Mouse (Mus musculus) embryonic stem cell, embryonic (primary cell): Measurements from ENCODE around the gene Btbd3.

Experiments used
- CTCF ChIA-PET, 4 experiments: fragments of 300-600 bp in 2 of 4; fragments of 350-600 bp in 2 of 4; sonication (Branson Sonifier 250); formaldehyde crosslinking; loops; one replicate each; lab custom pipeline; 2022; ENCODE audit warnings: inconsistent platforms in 2 of 4; lab: Charles Lee
- POLR2A ChIA-PET, 4 experiments: fragments of 300-600 bp in 2 of 4; fragments of 350-600 bp in 2 of 4; sonication (Branson Sonifier 250); formaldehyde crosslinking; loops; one replicate each; lab custom pipeline; 2022; ENCODE audit warnings: antibody characterized with exemption in 4 of 4, inconsistent platforms in 1 of 4; lab: Charles Lee

Btbd3 gene

DNA sequence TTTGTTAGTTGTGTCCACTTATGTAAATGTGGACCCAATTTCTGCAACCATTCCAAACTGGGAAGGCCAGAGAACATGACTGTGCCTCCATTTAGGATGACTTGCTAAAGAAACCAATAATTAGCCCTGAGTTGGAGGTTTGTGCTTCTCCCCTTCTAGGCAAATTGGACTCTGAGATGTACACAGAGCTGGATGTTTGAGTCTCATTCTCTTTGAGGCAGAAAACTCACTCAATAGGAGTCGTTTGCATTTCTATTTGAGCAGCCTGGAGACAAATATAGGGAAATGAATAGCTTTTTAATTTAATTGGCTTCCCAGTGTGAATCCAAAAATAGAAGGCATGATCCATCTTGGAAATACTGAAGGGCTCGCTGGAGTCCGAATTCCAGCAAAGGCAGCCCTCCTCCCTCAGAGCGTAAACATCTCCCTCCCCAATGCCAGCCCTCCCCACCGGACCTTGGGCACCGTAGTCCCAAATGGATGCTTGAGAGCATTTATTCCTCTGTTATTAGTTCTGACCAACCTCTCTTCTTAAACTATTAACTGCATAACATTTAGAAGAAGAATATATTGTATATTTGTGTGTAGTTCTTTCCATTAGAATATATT is 81.6 kb downstream of the Btbd3 start:
- POLR2A ChIA-PET: interaction anchor here in 1 of 4 experiments (0.7 kb wide), 1 partner anchor 1426 kb away, joined by 4 read pairs; no protein-coding TSS in a partner anchor
- CTCF ChIA-PET: interaction anchor here in 1 of 4 experiments (0.6 kb wide), 1 partner anchor 556 kb away, joined by 3 read pairs; no protein-coding TSS in a partner anchor

DNA sequence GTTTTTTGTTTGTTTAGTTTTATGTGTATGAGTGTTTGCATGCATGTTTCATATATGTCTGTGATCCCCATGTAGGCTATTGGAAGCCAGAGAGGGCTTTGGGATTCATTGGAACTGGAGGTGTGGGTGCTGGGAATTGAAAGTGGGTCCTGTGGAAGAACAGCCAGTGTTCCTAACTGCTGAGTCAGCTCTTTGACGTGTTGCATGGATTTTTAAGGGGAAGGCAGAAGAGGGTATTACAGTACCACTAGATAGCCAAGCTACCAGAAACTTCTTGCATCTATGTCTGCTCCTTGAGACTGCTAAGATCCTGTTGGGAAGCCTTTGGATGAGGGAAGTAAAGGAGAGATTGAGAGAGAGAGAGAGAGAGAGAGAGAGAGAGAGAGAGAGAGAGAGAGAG is 82.2 kb downstream of the Btbd3 start:
- ChIA-PET POLR2A (interaction anchor here in 1 of 4 experiments (0.7 kb wide), 1 partner anchor 1426 kb away, joined by 4 read pairs; no protein-coding TSS in a partner anchor), CTCF (interaction anchor here in 1 of 4 experiments (0.6 kb wide), 1 partner anchor 555 kb away, joined by 3 read pairs; no protein-coding TSS in a partner anchor)

DNA sequence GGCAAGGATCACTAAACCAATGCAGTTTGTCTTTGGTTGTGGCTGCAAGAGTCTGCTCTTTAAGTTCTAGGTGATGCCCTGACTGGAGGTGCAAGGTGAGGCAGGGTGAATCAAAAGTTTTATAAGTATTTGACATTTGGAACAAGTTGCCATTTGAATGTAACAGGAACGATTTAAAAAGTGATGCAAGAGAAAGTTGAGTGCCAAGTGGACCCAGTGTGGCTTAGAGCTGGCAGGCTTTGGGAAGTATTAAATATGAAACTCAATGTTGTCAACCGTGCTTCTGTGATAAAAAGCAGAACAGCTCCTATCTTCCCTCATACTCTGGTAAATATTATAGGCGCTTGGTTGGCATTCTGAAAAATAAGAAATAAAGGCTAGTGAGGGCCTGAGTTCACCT is 99.0 kb downstream of the Btbd3 start:
- POLR2A ChIA-PET: no interaction called here
- CTCF ChIA-PET: no interaction called here

DNA sequence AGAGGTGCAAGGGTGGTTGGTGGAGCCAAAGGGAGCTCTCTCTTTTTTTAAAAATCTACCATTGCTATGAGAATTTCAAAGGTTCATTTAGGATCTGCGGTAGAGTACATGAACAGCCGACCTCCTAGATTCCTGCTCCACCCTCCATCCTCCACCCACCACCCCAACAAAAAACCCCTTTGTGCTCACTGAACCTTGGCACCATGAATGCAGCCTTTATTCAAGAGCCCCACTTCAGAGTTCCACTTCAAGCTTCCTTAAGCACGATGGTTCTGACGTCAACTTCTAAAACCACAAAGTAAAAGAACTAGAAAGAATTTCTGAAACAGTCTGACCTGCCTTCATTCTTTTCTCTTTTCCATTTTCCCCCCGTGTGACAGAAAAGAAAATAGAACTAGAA is 106.1 kb downstream of the Btbd3 start:
- ChIA-PET POLR2A (no interaction called here), CTCF (no interaction called here)

DNA sequence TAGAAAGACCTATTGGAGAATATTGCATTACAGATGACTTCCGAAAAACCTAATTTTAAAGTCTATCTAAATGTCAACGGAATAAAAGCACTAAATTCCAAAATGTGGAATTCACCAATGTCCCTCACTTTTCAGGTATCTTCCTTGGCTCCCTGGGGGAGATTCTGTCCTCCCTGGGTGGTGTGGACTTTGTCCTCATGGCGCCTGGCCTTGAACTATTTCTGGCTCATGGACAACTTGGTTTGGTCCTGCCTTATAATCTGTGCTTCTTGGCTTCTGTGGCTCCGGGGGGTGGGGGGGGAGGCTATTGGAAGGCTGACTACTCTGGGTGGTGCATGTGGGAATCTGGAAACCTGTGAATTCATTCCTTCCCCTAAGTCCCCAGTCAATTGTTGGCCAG is 109.0 kb downstream of the Btbd3 start:
- ChIA-PET POLR2A (no interaction called here), CTCF (no interaction called here)

DNA sequence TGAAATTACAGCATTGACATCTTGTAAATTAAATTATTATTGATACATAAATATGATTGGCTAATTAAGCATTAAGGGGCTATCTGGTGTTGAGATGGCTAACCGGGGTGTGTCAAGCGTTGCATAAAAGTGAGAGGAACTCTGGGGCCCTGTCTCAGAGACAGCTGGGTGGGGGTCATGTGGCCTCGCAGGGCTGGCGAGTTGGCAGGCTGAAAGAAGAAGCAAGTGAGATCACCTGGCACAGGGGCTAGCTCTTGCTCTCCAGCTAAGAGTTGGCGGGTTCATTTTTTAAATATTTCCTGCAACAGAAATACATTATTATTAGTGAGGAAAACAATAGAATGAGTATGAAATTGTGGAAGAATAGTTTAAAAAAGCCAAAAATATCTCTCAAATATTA is 118.2 kb downstream of the Btbd3 start:
- CTCF ChIA-PET: no interaction called here
- POLR2A ChIA-PET: no interaction called here

DNA sequence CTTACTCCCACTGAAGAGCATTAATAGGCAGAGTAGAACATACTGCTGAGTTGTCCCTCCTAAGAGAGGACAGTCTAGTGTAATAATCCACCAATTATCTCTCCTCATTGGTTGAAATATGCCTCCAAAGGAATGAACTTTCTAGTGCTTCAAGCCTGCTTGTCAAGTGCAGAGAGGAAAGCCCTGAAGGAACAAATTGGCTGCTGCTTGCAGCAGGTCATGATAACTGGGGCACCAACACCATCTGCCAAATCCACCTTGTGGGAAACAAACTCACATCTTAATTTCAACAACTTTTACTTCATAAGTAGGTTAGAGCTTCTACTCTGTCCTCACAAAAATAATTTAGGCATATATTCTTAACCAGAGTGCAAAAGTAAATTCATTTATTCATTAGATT is 122.5 kb downstream of the Btbd3 start:
- POLR2A ChIA-PET: no interaction called here
- CTCF ChIA-PET: no interaction called here

DNA sequence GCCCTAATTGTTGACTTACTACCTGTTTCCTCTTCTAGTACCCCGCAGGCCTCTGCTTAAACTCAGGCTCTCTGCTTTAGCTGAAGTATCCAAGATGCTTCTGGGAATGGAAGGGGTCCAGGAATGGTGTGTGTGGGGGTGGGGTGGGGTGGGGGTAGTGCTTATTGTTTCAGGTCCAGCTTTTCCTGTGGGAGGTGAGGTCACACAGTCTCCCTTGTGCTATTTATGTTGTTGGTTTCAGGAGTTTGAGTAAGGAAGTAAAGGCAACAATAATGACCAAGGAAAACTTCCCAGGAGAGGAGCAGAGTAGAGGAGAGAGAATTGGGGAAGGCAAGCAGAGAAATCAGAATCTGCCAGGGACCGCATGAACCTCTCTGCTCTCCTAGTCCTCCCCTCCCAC is 128.4 kb downstream of the Btbd3 start:
- POLR2A ChIA-PET: interaction anchor here in 1 of 4 experiments (0.6 kb wide), 1 partner anchor 65 kb away, joined by 3 read pairs; no protein-coding TSS in a partner anchor
- CTCF ChIA-PET: no interaction called here

DNA sequence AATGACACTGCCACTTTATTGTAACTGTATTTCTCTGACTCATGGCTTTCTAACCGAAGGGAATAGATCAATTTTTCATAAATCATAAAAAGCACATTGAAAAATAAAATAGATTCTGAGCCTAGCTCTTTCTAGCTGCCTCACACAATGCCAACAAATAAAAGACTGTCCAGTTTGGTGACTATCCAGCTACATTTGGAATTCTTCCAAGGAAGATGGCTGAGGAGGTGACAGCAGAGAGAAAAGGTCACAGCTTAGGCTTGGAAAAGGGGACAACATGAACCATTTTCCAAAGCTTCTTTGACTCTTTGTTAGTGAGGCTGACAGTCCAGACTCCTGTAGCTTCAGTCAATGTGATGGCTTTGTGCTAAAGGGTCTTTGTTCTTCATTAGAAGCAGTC is 132.2 kb downstream of the Btbd3 start:
- CTCF ChIA-PET: interaction anchor here in 1 of 4 experiments (0.6 kb wide), 1 partner anchor 60 kb away, joined by 3 read pairs; no protein-coding TSS in a partner anchor

DNA sequence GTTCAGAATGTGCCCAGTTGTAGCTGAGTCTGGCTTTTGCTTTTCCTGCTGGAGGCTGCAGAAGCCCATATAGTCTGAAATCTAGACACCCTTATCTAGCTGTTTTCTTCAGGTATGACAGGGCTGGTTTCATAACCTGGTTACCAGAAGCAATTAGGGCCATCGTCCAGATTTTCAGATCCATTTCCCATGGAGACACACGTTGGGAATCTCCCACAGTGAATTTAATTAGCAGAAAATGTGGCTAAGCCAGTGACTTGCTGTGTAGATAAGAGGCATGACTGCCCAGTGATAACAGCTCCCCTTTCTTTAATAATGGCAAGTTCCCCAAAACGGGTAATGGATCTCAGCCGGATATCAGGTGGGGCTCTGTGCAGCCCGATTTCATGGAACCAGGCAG is 146.7 kb downstream of the Btbd3 start:
- CTCF ChIA-PET: interaction anchor here in 1 of 4 experiments (0.6 kb wide), 1 partner anchor 14 kb away, joined by 6 read pairs; no protein-coding TSS in a partner anchor

More for the DNA sequence above, 132.2 kb downstream of the Btbd3 start:
- POLR2A ChIA-PET: interaction anchor here in 1 of 4 experiments (0.7 kb wide), 1 partner anchor 123 kb away, joined by 3 read pairs; no protein-coding TSS in a partner anchor

DNA sequence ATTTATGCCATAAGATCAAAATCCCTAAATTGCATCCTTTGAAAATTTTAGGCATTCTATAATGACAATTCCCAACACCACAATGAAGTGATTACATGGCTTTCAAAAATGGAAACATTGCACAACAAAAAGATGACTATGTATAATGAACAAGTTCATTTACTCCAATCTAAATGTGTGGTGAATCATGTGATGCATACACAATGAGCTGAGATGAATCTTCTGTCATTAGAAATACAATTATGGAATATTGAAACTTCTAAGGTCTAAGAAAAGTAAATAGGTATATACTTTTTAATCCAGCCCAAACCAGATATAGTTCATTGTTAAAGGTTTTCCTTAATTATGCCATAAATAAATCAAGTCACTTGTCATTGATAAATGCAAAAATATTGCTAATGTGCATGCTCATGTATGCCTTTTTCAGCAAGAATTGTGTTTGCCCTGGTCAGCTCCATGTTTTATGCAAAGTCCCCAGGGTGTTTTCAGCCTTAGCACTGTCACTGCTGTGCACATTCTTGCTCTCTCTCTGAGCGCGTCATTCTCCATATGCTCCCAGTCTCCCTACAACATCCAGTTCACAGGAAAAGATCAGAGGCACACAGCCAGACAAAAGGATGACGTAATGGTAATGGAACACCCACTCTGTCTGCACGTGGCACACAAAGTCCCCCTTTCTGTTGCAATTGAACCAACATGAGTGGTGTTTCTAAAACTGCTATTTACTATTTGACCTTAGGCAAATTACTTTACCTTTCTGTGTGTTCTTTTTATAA is 149.6 kb downstream of the Btbd3 start:
- CTCF ChIA-PET: no interaction called here
- POLR2A ChIA-PET: no interaction called here

More for the DNA sequence above, 146.7 kb downstream of the Btbd3 start:
- POLR2A ChIA-PET: no interaction called here

DNA sequence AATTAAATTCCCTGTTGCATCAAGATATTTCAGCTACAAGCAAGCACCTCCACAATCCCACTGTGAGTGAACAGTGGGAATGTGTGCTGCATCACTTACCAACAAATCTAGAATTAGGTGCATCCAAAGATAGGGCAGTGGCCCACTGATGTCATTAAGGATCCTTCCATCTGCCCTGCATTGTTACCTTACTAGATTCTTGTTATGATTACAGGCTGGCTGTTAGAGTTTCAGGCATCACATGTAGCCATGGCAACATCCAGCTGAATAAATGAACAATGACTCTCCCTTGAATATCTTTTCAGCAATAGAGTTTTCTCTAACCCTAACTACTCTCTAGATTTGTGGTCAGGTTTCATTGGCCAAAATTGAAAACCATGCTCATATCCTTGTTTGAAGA is 150.3 kb downstream of the Btbd3 start:
- ChIA-PET POLR2A (interaction anchor here in 1 of 4 experiments (0.8 kb wide), 1 partner anchor 369 kb away, joined by 3 read pairs; no protein-coding TSS in a partner anchor), CTCF (no interaction called here)

DNA sequence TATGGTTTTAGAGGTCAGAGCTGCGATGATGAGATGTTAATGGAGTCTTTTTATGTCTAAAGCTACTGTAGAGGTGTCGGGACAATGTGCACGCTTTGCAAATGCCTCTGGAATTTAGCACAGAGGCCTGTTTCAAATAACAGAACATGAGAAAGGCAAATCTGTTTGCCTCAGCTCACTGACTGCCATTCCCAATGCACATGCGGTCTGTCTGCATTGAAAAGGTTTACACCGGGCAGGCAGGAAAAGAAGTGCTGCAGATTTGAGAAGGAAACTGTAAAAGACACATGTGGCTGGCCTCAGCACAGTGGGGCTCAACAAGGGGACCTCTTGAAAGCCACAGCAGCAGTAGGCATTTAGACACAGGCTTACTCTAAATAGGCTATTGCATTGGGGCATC is 156.2 kb downstream of the Btbd3 start:
- ChIA-PET POLR2A (no interaction called here), CTCF (no interaction called here)

DNA sequence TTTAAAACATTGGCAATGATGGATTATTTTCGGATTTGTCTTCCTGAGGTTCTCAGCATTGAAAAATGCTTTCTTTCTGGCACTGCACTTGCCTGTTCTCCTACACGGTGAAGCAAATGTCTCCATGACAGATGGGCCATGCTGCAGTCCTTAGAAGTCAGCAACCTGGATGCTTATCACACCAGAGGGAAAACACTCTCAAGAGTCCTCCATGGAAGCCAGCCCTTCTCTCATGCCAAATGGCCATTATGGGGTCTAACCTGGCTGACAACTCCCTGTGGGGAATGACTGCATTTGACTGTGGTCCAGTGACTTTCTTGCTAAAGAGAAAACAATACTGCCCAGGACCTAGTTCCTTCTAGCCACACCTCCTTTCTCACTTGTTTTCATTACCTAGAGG is 166.0 kb downstream of the Btbd3 start:
- POLR2A ChIA-PET: no interaction called here
- CTCF ChIA-PET: no interaction called here

DNA sequence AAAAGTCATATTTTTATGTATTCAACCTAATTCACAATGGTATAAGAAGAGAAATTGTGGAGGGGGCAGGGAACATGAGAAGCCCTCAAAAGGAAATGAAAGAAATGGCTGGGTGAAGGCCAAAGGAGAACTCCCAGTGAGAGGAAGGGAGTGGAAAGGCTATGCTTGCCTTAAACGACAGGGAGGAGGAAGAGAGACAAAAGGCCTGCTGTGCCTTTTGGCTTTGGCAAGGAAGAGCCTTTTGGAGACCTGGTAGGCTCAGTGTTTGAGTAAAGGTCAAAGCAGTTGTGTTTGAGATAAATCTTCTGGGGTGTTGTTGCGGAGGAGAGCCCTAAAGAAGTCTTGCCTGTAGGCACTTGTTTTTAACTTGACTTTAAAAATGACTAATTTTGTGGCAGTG is 175.6 kb downstream of the Btbd3 start:
- CTCF ChIA-PET: no interaction called here
- POLR2A ChIA-PET: no interaction called here

DNA sequence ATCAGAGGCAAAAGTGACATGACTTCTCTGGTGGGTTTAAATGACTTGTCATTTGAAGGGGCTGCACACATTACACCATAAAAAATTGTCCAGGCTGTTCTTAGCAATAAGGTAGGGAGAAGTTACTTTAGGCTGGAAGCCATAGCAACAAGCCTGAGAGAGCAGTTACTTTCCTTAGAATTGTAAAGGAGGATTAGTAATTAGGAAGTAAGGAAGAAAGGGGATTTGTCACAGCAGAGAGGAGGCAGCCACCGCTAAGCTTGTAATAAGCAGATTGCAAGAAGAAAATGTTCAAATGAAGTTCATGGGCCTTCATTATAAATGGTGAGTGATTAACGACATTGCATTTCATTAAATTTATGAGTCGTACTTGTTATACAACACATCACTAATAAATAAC is 190.1 kb downstream of the Btbd3 start:
- CTCF ChIA-PET: no interaction called here
- POLR2A ChIA-PET: no interaction called here

DNA sequence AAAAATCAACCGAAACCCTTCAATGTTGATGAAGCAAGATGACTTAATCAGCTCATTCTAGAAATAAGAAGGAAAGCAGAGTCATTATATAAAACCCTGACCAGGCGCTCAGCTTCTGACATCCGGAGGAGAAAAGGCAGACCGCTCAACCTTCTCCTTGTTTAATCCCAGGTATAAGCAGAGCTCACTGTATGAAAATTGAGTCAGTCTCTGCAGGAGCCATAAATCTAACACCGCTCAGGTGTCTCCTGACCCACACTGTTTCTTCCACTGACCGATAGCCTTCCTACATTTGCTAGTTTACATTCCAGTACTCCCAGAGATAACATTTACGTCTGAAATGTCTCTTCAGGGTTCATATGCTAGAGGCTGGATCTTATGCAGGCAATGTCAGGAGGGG is 190.6 kb downstream of the Btbd3 start:
- CTCF ChIA-PET: no interaction called here
- POLR2A ChIA-PET: no interaction called here

DNA sequence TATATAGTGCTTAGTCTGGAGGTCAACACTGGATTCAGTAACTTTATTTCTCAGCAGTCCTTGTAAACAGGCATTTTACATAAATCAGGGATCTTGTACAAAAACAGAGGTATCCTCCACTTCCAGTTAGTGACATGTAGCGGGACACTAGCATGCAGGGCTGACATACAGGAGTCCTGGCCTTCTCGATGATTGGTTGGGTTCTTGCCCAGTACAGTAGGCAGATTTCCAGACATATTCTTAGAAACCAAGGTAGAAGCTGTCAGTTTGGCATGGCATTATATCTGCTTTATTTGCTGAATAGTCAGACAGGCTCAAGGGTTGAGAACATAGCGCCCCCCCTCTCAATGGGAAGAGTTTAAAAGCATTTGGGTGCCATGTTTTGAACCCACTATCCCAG is 191.3 kb downstream of the Btbd3 start:
- POLR2A ChIA-PET: no interaction called here
- CTCF ChIA-PET: interaction anchor here in 1 of 4 experiments (0.7 kb wide), 1 partner anchor 11 kb away, joined by 3 read pairs; no protein-coding TSS in a partner anchor

DNA sequence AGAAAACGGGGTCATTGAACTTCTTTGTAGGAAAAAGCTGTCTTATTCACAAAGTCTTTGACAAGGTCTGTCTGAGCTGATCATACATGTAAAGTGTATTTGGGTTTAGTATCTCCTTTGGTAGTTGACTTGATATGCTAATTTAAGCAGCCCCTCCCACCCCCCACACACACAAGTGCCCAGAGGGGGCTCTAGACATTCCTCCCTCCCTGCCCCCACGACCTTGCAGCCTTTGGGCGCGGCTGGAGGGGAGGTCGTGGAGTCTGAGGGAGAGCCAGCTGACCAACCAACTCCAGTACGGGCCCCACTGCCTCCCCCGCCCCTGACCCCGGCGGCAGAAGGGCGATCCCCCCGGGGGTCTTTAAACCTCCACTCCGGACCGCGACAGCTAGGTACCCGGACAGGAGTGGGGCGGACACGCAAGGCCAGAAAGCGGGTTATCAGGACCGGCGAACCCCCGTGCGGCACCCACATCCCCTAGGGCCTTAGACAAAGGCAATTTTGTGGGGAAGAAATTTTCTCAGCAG is 211.7 kb downstream of the Btbd3 start:
- CTCF ChIA-PET: no interaction called here
- POLR2A ChIA-PET: no interaction called here

DNA sequence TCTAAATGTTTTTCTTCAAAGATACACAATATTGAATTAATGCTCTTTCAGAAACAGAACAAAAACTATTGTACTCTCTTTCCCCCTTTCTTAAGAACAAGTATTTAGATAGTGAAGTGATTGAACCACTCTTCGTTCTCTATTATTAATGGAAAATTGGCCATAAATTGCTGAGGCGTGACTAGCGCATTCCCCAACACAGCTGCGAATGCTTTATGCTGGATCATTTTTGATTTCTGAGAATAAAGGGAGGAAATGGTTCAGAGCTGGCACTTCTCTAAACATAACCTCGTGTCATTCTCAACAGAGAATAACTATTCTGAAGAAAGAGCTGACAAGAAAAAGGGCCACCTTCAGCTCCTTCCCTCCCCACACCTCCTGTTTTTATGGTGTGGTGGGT is 217.0 kb downstream of the Btbd3 start:
- POLR2A ChIA-PET: no interaction called here
- CTCF ChIA-PET: interaction anchor here in 1 of 4 experiments (0.6 kb wide), 1 partner anchor 1482 kb away, joined by 4 read pairs; no protein-coding TSS in a partner anchor
